Mouse (Mus musculus): ENCODE measurements around the gene Atp8b5. TPM values are rescaled to one million over a fixed set of nuclear protein-coding genes. Genes with fewer than 3 reads are reported as not detected.
A peak's percentile ranks its signal among the peaks of the same experiment; 100 is the strongest.

Atp8b5 gene
- polyA plus RNA-seq, 2 experiments, result 0.06 TPM; not detected in 1

DNA sequence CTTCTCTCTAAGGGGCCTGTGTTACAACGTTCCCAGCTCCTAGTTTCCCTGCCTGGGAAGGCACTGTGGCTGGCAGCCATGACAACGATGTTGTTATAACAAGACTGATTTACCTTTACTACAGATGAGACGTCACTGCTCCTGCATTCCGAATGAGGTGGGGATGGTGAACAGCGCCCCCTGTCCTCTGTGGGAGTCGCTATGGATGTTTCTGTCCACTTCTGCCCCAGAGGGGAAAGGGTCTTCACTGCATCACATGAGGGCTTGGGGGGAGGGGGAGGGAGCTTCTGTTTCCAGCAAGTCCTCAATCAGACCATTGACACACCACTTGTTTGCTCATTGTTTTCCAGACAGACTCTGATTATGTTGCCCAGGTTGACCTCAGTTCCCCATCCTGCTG lies 27.0 kb downstream of the Atp8b5 start:
- TF ChIP-seq EP300 (IDR thresholded peaks at IDR 0.05; ENCODE audit: low read depth) (no peak), CTCF (IDR thresholded peaks at IDR 0.05; ENCODE audit: low read depth) (peak; percentile 55)
- no peaks in the 10 kb centered on the region for H3K9me3 ChIP-seq (ENCODE audit: control insufficient read depth, low read length)
- DNase-seq (ENCODE audit: low read depth in 3 of 3, low spot score in 3 of 3) (no peak), ATAC-seq (ENCODE audit: insufficient read depth) (no peak)
- H3K4me2 ChIP-seq (ENCODE audit: low read depth), result no peak overlapping the region
- H3K27ac ChIP-seq, result no peak overlapping the region
- H3K27me3 ChIP-seq (ENCODE audit: control insufficient read depth, insufficient read depth, low read length), result no peaks in the 10 kb centered on the region
- no peaks in the 10 kb centered on the region for H3K36me3 ChIP-seq (replicated peaks; ENCODE audit: control insufficient read depth, insufficient read depth, low read depth)
- H3K9ac ChIP-seq (replicated peaks), result no peak overlapping the region
- no peaks in the 10 kb centered on the region for H3K4me1 ChIP-seq (replicated peaks; ENCODE audit: control insufficient read depth in 2 of 2, insufficient read depth in 2 of 2, low read length in 1 of 2)
- WGBS (ENCODE audit: insufficient replicate concordance), result 26% methylated on average over 6 of the region's 6 CpGs
- no peak overlapping the region for H3K4me3 ChIP-seq (ENCODE audit: insufficient read depth in 1 of 2, low read depth in 2 of 2, low read length in 2 of 2)

GRCm38 (mm10) chr4:43309696-43310338 lies 42.9 kb downstream of the Atp8b5 start:
- Histone ChIP-seq H3K4me3 (ENCODE audit: insufficient read depth in 1 of 2, low read depth in 2 of 2, low read length in 2 of 2) (no peak overlapping the region), H3K9ac (replicated peaks) (no peak overlapping the region), H3K4me1 (replicated peaks; ENCODE audit: control insufficient read depth in 2 of 2, insufficient read depth in 2 of 2, low read length in 1 of 2) (no peaks in the 10 kb centered on the region), H3K27me3 (ENCODE audit: control insufficient read depth, insufficient read depth, low read length) (no peaks in the 10 kb centered on the region), H3K36me3 (replicated peaks; ENCODE audit: control insufficient read depth, insufficient read depth, low read depth) (no peaks in the 10 kb centered on the region), H3K27ac (no peak overlapping the region), H3K4me2 (ENCODE audit: low read depth) (no peak overlapping the region), H3K9me3 (ENCODE audit: control insufficient read depth, low read length) (no peaks in the 10 kb centered on the region)
- no peak for TF ChIP-seq CTCF (IDR thresholded peaks at IDR 0.05; ENCODE audit: low read depth)
- no peak for TF ChIP-seq EP300 (IDR thresholded peaks at IDR 0.05; ENCODE audit: low read depth)
- DNase-seq (ENCODE audit: low read depth in 3 of 3, low spot score in 3 of 3) (no peak), ATAC-seq (ENCODE audit: insufficient read depth) (no peak)
- WGBS (ENCODE audit: insufficient replicate concordance), result 62% methylated on average over 11 of the region's 11 CpGs

DNA sequence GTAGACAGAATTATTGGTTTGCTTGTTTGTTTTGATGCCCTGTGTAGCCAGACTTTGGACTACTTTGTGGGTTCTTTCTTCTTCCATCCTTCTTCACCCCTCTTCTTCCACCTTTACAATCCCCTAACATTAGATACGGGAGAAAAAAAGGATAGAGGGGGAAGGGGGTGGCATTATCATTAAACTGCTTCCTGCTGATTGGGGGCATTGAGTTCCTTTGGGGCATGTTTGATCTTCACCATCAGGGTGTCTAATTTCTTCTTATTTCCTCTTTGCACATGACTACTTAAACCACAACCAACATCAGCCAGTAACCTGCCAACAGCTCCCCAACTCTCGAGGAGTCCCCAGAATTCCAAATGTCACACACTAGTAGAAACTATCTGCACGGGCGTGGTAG lies 54.6 kb downstream of the Atp8b5 start:
- no peaks in the 10 kb centered on the region for H3K36me3 ChIP-seq (replicated peaks; ENCODE audit: control insufficient read depth, insufficient read depth, low read depth)
- no peaks in the 10 kb centered on the region for H3K27me3 ChIP-seq (ENCODE audit: control insufficient read depth, insufficient read depth, low read length)
- 35% methylated on average over 4 of the region's 4 CpGs for WGBS (ENCODE audit: insufficient replicate concordance)
- H3K4me1 ChIP-seq (replicated peaks; ENCODE audit: control insufficient read depth in 2 of 2, insufficient read depth in 2 of 2, low read length in 1 of 2), result no peaks in the 10 kb centered on the region
- no peak for ATAC-seq (ENCODE audit: insufficient read depth)
- no peak for DNase-seq (ENCODE audit: low read depth in 3 of 3, low spot score in 3 of 3)
- H3K27ac ChIP-seq, result no peak overlapping the region
- TF ChIP-seq EP300 (IDR thresholded peaks at IDR 0.05; ENCODE audit: low read depth) (no peak), CTCF (IDR thresholded peaks at IDR 0.05; ENCODE audit: low read depth) (no peak)
- H3K4me3 ChIP-seq (ENCODE audit: insufficient read depth in 1 of 2, low read depth in 2 of 2, low read length in 2 of 2), result no peak overlapping the region
- no peak overlapping the region for H3K9ac ChIP-seq (replicated peaks)
- no peak overlapping the region for H3K4me2 ChIP-seq (ENCODE audit: low read depth)
- no peaks in the 10 kb centered on the region for H3K9me3 ChIP-seq (ENCODE audit: control insufficient read depth, low read length)

DNA sequence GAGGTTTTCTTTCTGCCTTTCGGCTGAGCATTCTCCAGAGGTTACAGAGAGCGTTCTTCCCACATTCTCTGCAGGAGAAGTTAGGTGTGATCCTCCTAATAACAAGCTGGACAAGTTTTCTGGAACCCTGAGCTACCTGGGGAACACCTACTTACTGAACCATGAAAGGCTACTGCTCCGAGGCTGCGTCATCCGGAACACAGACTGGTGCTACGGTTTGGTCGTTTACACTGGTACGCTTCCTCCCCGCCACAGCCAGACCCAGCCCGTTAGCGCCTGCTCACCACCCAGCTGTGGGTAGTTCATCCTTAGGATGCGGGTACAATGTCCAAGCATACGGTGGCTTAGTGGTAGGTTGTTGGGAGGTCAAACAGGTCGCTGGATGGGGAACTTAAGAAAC lies 55.4 kb downstream of the Atp8b5 start:
- no peak overlapping the region for H3K9ac ChIP-seq (replicated peaks)
- no peaks in the 10 kb centered on the region for H3K9me3 ChIP-seq (ENCODE audit: control insufficient read depth, low read length)
- ATAC-seq (ENCODE audit: insufficient read depth) (no peak), DNase-seq (ENCODE audit: low read depth in 3 of 3, low spot score in 3 of 3) (no peak)
- H3K4me3 ChIP-seq (ENCODE audit: insufficient read depth in 1 of 2, low read depth in 2 of 2, low read length in 2 of 2), result no peak overlapping the region
- H3K36me3 ChIP-seq (replicated peaks; ENCODE audit: control insufficient read depth, insufficient read depth, low read depth), result no peaks in the 10 kb centered on the region
- no peak overlapping the region for H3K4me2 ChIP-seq (ENCODE audit: low read depth)
- no peaks in the 10 kb centered on the region for H3K4me1 ChIP-seq (replicated peaks; ENCODE audit: control insufficient read depth in 2 of 2, insufficient read depth in 2 of 2, low read length in 1 of 2)
- no peaks in the 10 kb centered on the region for H3K27me3 ChIP-seq (ENCODE audit: control insufficient read depth, insufficient read depth, low read length)
- 75% methylated on average over 14 of the region's 14 CpGs for WGBS (ENCODE audit: insufficient replicate concordance)
- no peak overlapping the region for H3K27ac ChIP-seq
- no peak for TF ChIP-seq EP300 (IDR thresholded peaks at IDR 0.05; ENCODE audit: low read depth)
- no peak for TF ChIP-seq CTCF (IDR thresholded peaks at IDR 0.05; ENCODE audit: low read depth)

DNA sequence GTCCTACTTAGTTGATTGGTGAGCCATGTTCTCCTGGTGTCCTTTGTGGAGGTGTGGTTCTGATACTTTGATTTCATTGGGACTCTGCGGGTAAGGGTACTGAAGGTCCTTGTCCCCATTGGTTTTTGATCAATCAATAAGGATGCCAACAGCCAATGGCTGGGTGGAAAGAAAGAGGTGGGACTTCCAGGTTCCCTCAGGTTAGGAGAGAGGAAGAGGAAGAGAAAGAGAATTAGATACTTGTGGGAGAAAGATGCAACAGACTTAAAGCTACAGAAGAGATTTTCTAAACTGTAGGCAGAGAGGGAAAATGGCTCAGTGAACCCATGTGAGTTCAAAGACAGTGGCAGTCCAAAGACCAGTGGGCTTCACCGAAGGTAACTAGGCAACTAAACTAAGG lies 60.2 kb downstream of the Atp8b5 start:
- WGBS (ENCODE audit: insufficient replicate concordance), result 53% methylated on average over 2 of the region's 2 CpGs
- no peaks in the 10 kb centered on the region for H3K27me3 ChIP-seq (ENCODE audit: control insufficient read depth, insufficient read depth, low read length)
- ATAC-seq (ENCODE audit: insufficient read depth), result no peak
- TF ChIP-seq EP300 (IDR thresholded peaks at IDR 0.05; ENCODE audit: low read depth), result no peak
- no peak for TF ChIP-seq CTCF (IDR thresholded peaks at IDR 0.05; ENCODE audit: low read depth)
- no peaks in the 10 kb centered on the region for H3K9me3 ChIP-seq (ENCODE audit: control insufficient read depth, low read length)
- no peak overlapping the region for H3K4me2 ChIP-seq (ENCODE audit: low read depth)
- no peak for DNase-seq (ENCODE audit: low read depth in 3 of 3, low spot score in 3 of 3)
- no peak overlapping the region for H3K9ac ChIP-seq (replicated peaks)
- no peaks in the 10 kb centered on the region for H3K36me3 ChIP-seq (replicated peaks; ENCODE audit: control insufficient read depth, insufficient read depth, low read depth)
- H3K27ac ChIP-seq, result no peak overlapping the region
- no peak overlapping the region for H3K4me3 ChIP-seq (ENCODE audit: insufficient read depth in 1 of 2, low read depth in 2 of 2, low read length in 2 of 2)
- no peaks in the 10 kb centered on the region for H3K4me1 ChIP-seq (replicated peaks; ENCODE audit: control insufficient read depth in 2 of 2, insufficient read depth in 2 of 2, low read length in 1 of 2)

Data from liver, embryonic 14.5 days (tissue).